Mouse (Mus musculus) kidney, postnatal 0 days (tissue): ENCODE results near the gene Coro2a. TPM values are rescaled to one million over a fixed set of nuclear protein-coding genes. Genes with fewer than 3 reads are reported as not detected.

Source experiments
- ATAC-seq: fragments of 200-750 bp; cut with Nextera tagmentation; replicated peaks from 2 replicates; pipeline ENCODE4 v1.8.0; 2017; ENCODE audit warnings: low read depth, moderate number of reproducible peaks, moderate TSS enrichment, moderate library complexity; ENCODE audit not compliant: low FRiP score
- DNase-seq: peaks from one replicate; pipeline ENCODE4 v3.0.0-alpha.2; 2016; ENCODE audit warnings: low spot score
- H3K27ac ChIP-seq: fragments of 300-500 bp; sonication (generic); 2 replicates; pipeline ENCODE4 v1.5.1; 2014; ENCODE audit warnings: mild to moderate bottlenecking
- H3K27me3 ChIP-seq: fragments of 300-500 bp; sonication (generic); 2 replicates; pipeline ENCODE4 v1.6.1; 2014; ENCODE audit warnings: low read length, mixed read lengths; ENCODE audit not compliant: insufficient read depth
- H3K36me3 ChIP-seq: fragments of 300-500 bp; sonication (generic); 2 replicates; pipeline ENCODE4 v1.6.1; 2014; ENCODE audit warnings: low read length, mixed read lengths; ENCODE audit not compliant: insufficient read depth
- H3K4me1 ChIP-seq: fragments of 300-500 bp; sonication (generic); replicated peaks from 2 replicates; pipeline ENCODE4 v1.6.1; 2014; ENCODE audit warnings: antibody characterized with exemption, low read length, mixed read lengths; ENCODE audit not compliant: insufficient read depth
- H3K4me2 ChIP-seq: fragments of 300-500 bp; sonication (generic); 2 replicates; pipeline ENCODE4 v1.6.1; 2014; ENCODE audit warnings: mild to moderate bottlenecking, low read length, moderate library complexity, mixed read lengths
- H3K4me3 ChIP-seq: fragments of 300-500 bp; sonication (generic); replicated peaks from 2 replicates; pipeline ENCODE4 v1.5.1; 2014; ENCODE audit warnings: low read depth, low read length
- H3K9ac ChIP-seq: fragments of 300-500 bp; sonication (generic); 2 replicates; pipeline ENCODE4 v1.6.1; 2014; ENCODE audit warnings: low read depth, low read length
- H3K9me3 ChIP-seq: fragments of 300-500 bp; sonication (generic); replicated peaks from 2 replicates; pipeline ENCODE4 v1.6.1; 2016; ENCODE audit warnings: low read length, inconsistent platforms, mixed read lengths
- CTCF ChIP-seq: IDR thresholded peaks from 2 replicates; pipeline ENCODE4 v1.5.1; 2016; ENCODE audit warnings: antibody characterized with exemption, low read depth, mild to moderate bottlenecking, moderate library complexity
- WGBS: fragments of 180-500 bp; shearing (Covaris S2); extraction: QIAGEN DNeasy Blood & Tissue Kit; methylation state at CpG from one replicate; pipeline ENCODE4 v1.1.7; 2014; 5-methylcytosine and 5-hydroxymethylcytosine counted together
- polyA plus RNA-seq: library from polyadenylated mRNA; unstranded; fragments of >200 nt; fragmentation: Nextera tagmentation; extraction: Ambion mirVana; gene quantifications from 2 replicates; pipeline ENCODE4 v1.2.1, GENCODE M21; 2015

Coro2a gene
- polyA plus RNA-seq, 1 experiment from 2014 or later, result 2.9 TPM

GRCm38 (mm10) chr4:46571744-46572143 is 30.3 kb downstream of the Coro2a start:
- H3K4me2 ChIP-seq, result no peak overlapping the region
- no peak overlapping the region for H3K27ac ChIP-seq
- no peaks in the 10 kb centered on the region for H3K27me3 ChIP-seq
- 93% methylated on average over 9 of the region's 9 CpGs for WGBS
- H3K9me3 ChIP-seq, result no peaks in the 10 kb centered on the region
- DNase-seq (no peak), ATAC-seq (no peak)
- no peak overlapping the region for H3K9ac ChIP-seq
- H3K36me3 ChIP-seq, result no peaks in the 10 kb centered on the region
- H3K4me1 ChIP-seq, result no peaks in the 10 kb centered on the region
- no peak for TF ChIP-seq CTCF
- H3K4me3 ChIP-seq, result no peak overlapping the region

GRCm38 (mm10) chr4:46569671-46570070 is 32.3 kb downstream of the Coro2a start:
- 44% methylated on average over 5 of the region's 5 CpGs for WGBS
- no peak overlapping the region for H3K4me3 ChIP-seq
- no peak overlapping the region for H3K9ac ChIP-seq
- H3K27ac ChIP-seq, result no peak overlapping the region
- H3K27me3 ChIP-seq, result no peaks in the 10 kb centered on the region
- no peak for TF ChIP-seq CTCF
- ATAC-seq (no peak), DNase-seq (no peak)
- H3K4me1 ChIP-seq, result no peaks in the 10 kb centered on the region
- no peaks in the 10 kb centered on the region for H3K9me3 ChIP-seq
- H3K36me3 ChIP-seq, result no peaks in the 10 kb centered on the region
- no peak overlapping the region for H3K4me2 ChIP-seq

- ATAC-seq, result no peak
- Histone ChIP-seq H3K27ac (no peak overlapping the region), H3K4me3 (no peak overlapping the region), H3K27me3 (no peaks in the 10 kb centered on the region), H3K36me3 (no peaks in the 10 kb centered on the region), H3K4me1 (0 out of 2 replicates have a peak, but pooled peaks cover 3% of the 10 kb centered on the region), H3K4me2 (no peak overlapping the region), H3K9me3 (no peaks in the 10 kb centered on the region), H3K9ac (no peak overlapping the region)
- WGBS, result 87% methylated on average over 8 of the region's 8 CpGs
- no peak for TF ChIP-seq CTCF
- DNase-seq, result no peak
Measured at GRCm38 (mm10) chr4:46568169-46568568, 33.8 kb downstream of the Coro2a start.

- no peak overlapping the region for H3K4me3 ChIP-seq
- DNase-seq (no peak), ATAC-seq (no peak)
- H3K9me3 ChIP-seq, result no peaks in the 10 kb centered on the region
- 0 out of 2 replicates have a peak, but pooled peaks cover 3% of the 10 kb centered on the region for H3K4me1 ChIP-seq
- no peak overlapping the region for H3K9ac ChIP-seq
- no peak overlapping the region for H3K4me2 ChIP-seq
- H3K27ac ChIP-seq, result no peak overlapping the region
- H3K36me3 ChIP-seq, result no peaks in the 10 kb centered on the region
- no peak for TF ChIP-seq CTCF
- WGBS, result 79% methylated on average over 8 of the region's 8 CpGs
- no peaks in the 10 kb centered on the region for H3K27me3 ChIP-seq
Measured at GRCm38 (mm10) chr4:46566931-46567671, 34.9 kb downstream of the Coro2a start.

GRCm38 (mm10) chr4:46565393-46565955 is 36.5 kb downstream of the Coro2a start:
- no peak overlapping the region for H3K4me3 ChIP-seq
- H3K4me2 ChIP-seq, result no peak overlapping the region
- ATAC-seq (no peak), DNase-seq (no peak)
- H3K9ac ChIP-seq, result no peak overlapping the region
- H3K27ac ChIP-seq, result no peak overlapping the region
- H3K4me1 ChIP-seq, result 0 out of 2 replicates have a peak, but pooled peaks cover 3% of the 10 kb centered on the region
- H3K27me3 ChIP-seq, result no peaks in the 10 kb centered on the region
- no peaks in the 10 kb centered on the region for H3K9me3 ChIP-seq
- no peaks in the 10 kb centered on the region for H3K36me3 ChIP-seq
- no peak for TF ChIP-seq CTCF
- WGBS, result 94% methylated on average over 4 of the region's 4 CpGs

- H3K9me3 ChIP-seq, result no peaks in the 10 kb centered on the region
- no peak overlapping the region for H3K4me2 ChIP-seq
- WGBS, result 86% methylated on average over 4 of the region's 4 CpGs
- H3K4me1 ChIP-seq, result 0 out of 2 replicates have a peak, but pooled peaks cover 3% of the 10 kb centered on the region
- H3K36me3 ChIP-seq, result no peaks in the 10 kb centered on the region
- ATAC-seq (no peak), DNase-seq (no peak)
- H3K4me3 ChIP-seq, result no peak overlapping the region
- no peak overlapping the region for H3K9ac ChIP-seq
- no peak overlapping the region for H3K27ac ChIP-seq
- TF ChIP-seq CTCF, result no peak
- no peaks in the 10 kb centered on the region for H3K27me3 ChIP-seq
Measured at GRCm38 (mm10) chr4:46564247-46564646, 37.8 kb downstream of the Coro2a start.
